Mouse (Mus musculus) monocyte, adult 2 months (primary cell): ENCODE measurements around the gene Apeh.

Experiments used
- DNase-seq, 2 experiments: peaks; one replicate each; pipeline ENCODE4 v3.0.0; 2022; ENCODE audit warnings: low spot score in 2 of 2, low read depth in 1 of 2

Gene Apeh

GRCm38 (mm10) chr9:108082549-108082948 lies 11.9 kb downstream of the Apeh start:
- no peak for DNase-seq

- DNase-seq = no peak
These were observed 14.2 kb downstream of the Apeh start, which contains the start of gene Mst1 for GRCm38 (mm10) chr9:108080168-108080567. Gene Mst1 (plus strand): TSS chr9:108080436.

DNA sequence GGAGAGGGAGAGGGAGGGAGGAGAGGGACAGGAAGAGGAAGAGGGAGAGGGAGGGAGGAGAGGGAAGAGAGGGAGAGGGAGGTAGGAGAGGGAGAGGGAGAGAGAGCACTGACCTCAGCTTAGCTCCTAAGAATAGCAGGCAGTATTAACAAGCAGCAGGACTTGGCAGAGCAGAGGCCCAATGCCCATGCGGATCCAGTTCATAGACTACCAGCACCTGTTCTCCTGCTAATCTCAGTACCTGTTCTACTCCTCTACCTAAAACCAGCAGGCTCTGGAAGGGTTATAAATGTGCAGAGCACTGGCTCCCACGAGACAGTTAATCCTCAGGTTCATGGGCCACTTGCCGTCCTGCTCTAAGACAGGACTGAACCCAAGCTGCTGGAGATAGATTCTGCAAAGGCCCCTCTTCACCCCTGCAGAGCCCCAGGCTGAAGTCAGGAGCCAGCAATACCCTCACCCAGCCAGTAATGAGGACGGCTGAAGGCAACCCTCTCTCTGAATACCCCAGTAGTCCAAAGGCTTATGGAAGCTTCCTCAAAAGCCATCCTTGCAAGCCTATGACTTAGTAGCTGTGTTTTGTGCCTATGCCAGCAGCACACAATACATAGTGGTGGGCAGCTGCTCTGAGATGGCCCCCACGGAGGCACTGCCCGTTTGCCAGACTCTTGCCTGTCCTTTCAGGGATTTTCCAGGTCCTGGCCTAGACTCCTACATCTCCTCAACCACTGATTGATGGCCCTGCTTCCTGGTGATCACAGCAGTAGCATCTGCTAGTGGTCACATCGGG lies 21.1 kb downstream of the Apeh start:
- no peak for DNase-seq

- no peak for DNase-seq
These were observed 21.9 kb downstream of the Apeh start for GRCm38 (mm10) chr9:108072481-108072924.

- no peak for DNase-seq
These were observed 22.6 kb downstream of the Apeh start for GRCm38 (mm10) chr9:108071801-108072200.

DNA sequence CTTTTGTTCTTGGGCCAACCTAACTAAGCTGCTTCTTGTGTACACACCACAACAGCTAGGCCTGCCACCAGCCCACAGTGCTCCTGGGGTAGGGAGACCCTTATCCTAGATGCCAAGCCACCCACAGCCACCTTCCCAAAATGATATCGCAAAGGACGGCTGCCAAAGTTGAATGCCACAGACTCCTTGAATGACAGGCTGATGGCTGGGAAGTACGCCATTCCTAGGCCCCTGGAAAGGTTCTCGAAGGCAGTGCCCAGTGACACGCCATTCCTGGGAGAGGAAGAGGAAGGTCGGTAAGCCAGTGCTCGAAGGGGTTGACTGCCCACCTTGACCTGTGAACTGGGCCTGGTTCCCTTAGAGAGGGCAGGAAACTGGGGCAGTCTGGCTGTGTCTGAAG lies 24.9 kb downstream of the Apeh start:
- no peak for DNase-seq

GRCm38 (mm10) chr9:108069007-108069406 lies 25.4 kb downstream of the Apeh start:
- DNase-seq = no peak

DNA sequence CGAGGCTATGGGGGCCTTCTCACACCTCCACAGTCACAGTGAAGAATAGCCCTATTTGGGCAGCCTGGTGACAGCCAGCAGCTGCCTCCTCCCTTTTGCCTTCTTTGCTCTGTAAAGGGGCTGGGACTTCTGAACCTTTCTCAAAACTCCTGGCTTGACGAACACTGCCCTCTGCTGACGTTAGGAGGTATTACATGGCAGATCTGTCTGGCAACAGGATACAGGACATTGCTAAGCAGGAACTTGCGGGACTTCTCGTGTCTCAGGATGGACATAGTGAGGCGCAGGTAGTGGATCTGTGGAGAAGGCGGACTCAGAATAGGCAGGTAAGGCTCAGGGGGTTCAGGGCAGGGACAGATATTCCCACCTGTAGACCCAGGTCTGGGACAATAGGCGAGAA lies 26.5 kb downstream of the Apeh start:
- peak; percentile 58 to 72 for DNase-seq

DNA sequence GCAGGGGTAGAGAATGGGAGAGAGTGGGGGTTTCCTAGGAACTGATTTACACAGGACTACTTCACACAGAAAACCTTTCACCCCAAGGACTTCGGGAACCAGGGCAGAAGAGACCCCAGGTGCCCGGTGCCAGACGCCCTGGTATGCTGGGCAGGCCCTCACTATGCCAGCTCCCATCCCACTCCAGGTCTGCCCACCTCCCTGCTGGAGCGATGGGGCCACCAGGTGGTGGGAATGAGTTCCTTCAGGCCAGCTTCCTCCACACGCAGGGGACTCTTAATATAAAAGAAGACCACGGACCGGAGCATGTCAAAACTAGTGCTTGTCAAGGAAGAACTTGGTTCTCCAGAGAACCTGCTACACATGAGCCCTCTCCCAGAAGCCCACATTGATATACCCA lies 27.2 kb downstream of the Apeh start:
- no peak for DNase-seq

- no peak for DNase-seq
These were observed 28.9 kb downstream of the Apeh start for GRCm38 (mm10) chr9:108065491-108066011.

DNA sequence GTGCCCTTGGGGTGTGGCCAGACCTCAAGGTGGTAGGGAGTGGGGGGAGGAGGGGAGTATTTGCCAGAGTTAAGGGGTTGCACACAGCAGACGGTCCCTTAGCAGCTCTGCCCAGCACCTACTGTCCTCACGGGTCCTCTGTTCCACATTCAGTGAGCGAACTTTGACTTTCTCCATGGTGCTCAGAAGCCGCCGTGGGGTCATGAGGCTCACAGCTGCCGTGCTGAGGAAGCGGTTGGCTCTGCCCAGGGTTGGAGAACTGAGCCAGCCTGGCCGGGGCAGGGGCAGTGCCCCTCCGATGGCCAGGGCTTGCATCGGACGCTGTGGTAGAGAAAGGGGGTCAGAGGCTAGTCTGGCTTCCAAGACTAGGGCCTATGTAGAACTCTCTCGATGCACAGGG lies 31.0 kb downstream of the Apeh start:
- no peak for DNase-seq

DNA sequence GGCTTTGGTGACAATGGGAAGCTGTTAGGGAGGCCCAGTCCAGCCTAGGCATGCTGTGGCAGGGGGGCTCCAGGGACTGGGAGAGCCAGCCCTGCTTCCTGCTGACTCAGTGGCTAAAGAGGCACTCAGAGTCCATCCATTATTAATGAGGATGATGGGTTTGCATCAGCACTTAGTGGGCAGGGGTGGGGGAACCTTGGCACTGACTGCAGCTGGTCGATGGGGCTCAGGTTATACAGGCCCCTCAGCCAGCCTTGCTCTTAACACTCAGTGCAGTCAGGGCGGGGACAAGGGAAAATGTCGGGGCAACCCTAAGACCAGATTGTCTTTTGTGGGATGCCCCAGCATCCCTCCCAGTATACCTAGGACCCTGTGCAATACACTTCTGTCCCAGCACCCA lies 32.3 kb downstream of the Apeh start:
- no peak for DNase-seq

DNA sequence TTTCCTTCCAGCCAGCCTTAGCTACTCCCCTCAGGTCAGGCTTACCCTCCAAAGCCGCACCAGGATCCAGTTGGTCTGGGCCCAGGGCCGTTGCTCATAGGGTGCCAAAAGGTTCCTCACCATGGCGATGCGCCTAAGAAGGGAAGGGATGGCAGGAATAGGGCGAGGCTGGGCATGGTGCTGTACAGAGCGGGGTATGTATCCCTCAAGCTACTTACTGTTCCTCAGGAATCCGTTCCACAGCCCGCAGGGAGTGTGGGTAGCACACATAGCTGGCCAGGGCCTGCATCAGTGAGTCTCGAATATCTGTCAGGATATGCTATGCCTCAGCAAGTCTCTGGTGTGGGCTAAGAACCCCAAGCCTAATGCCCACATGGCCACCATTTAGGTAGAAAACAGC lies 36.1 kb downstream of the Apeh start:
- no peak for DNase-seq

DNA sequence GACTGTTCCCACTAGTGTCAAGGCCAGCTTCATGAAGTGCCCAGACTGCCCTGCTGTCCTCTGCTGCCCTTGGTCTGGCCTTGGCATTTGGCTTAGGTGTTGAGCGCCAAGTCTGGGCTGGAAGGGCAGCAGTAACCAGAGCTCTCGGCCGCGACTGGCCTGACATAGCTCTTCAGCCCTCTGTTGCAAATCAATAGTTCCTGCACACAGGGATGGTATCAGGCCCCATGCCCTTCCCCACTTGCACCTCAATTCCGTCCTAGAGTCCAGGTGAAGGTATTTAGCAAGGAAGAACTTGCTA lies 37.2 kb downstream of the Apeh start:
- DNase-seq = no peak

- DNase-seq = no peak
These were observed 37.8 kb downstream of the Apeh start for GRCm38 (mm10) chr9:108056361-108057261.

GRCm38 (mm10) chr9:108055661-108056237 lies 38.7 kb downstream of the Apeh start:
- DNase-seq = no peak

DNA sequence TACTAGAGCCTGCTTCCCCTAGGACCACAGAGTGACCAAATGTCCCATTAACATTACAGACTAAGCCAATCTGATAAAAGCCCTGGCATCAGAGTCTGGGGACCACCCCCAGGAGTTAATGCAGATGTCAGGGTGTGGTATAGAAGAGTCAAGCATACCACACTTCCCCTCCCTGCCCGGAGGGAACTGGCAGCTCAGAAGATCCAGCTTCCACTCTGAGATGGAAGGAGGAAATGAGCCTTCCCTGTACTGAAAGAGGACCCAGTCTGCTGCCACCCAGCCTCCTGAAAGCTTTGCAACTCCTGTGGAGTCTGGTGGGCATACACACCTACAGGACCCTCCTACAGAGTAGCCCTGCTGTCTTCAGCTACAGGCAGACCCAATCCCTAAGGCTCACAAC lies 39.3 kb downstream of the Apeh start:
- DNase-seq = no peak

DNA sequence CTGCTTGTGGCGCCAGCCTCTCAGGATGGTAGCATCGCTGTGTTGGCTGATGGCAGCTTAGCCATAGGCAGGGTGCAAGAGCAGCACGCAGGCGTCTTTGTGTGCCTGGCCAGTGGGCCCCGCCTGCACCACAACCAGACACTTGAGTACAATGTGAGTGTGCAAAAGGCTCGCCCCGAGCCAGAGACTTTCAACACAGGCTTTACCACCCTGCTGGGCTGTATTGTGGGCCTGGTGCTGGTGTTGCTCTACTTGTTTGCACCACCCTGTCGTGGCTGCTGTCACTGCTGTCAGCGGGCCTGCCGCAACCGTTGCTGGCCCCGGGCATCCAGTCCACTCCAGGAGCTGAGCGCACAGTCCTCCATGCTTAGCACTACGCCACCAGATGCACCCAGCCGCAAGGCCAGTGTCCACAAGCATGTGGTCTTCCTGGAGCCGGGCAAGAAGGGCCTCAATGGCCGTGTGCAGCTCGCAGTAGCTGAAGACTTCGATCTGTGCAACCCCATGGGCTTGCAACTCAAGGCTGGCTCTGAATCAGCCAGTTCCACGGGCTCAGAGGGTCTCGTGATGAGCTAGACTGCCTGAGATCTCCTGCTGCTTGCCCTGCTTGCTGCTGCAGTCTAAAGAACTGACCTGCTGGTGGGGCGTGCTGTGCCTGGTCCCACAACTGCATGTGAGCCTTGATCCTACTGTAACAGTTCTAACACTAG lies 39.9 kb downstream of the Apeh start:
- no peak for DNase-seq

DNA sequence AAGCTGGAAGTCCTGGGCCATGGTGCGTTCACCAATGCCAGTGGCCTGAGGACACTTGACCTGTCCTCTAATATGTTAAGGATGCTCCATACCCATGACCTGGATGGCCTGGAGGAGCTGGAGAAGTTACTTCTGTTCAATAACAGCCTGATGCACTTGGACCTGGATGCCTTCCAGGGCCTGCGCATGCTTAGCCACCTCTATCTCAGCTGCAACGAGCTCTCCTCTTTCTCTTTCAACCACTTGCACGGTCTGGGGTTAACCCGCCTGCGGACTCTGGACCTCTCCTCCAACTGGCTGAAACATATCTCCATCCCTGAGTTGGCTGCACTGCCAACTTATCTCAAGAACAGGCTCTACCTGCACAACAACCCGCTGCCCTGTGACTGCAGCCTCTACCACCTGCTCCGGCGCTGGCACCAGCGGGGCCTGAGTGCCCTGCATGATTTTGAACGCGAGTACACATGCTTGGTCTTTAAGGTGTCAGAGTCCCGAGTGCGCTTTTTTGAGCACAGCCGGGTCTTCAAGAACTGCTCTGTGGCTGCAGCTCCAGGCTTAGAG lies 40.7 kb downstream of the Apeh start:
- DNase-seq = no peak

DNA sequence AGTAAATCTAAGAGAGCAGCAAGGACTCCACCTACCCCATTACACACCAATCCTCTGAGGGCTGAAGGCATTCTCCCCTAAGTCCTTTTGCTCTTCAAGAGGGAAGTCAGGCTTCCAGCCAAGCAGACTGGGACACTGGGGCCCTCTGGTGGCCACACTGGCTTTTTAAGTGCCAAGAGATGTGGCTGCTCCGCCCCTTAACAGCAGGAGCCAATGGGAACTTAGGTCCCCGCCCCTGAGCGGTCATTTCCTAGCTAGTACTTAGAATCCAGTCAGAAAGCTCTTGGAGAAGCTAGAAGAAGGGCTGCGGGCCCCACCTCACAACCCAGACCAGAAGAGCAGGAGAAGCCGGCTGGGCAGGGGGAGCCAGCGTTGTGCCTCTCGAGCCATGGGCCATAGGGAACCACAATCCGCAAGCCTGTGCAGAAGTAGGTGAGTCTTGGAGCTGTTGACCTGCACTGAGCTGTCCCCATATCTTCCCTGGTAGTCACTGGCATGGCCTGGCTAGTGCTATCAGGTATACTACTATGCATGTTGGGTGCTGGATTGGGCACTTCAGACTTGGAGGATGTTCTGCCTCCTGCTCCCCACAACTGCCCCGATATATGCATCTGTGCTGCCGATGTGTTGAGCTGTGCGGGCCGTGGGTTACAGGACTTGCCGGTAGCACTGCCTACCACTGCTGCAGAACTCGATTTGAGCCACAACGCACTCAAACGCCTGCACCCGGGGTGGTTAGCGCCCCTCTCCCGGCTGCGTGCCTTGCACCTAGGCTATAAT lies 41.3 kb downstream of the Apeh start, which contains the start of gene Amigo3:
Amigo3 (plus strand) TSS at position 275 of the 780 bp plus-strand sequence.
- peak; percentile 89 to 97 for DNase-seq
